Mouse (Mus musculus) midbrain, embryonic 13.5 days (tissue): ENCODE measurements around the gene Aass. TPM values are rescaled to one million over a fixed set of nuclear protein-coding genes. Genes with fewer than 3 reads are reported as not detected.
"Not testable (repeated sequence)": the region's sequence is repeated elsewhere in the genome, so short reads cannot be mapped to it uniquely, and the experiment has no call there.

ENCODE experiments used
- ATAC-seq: fragments of 200-750 bp; cut with Nextera tagmentation; 2 replicates; pipeline ENCODE4 v1.8.0; 2017; ENCODE audit warnings: mild to moderate bottlenecking, moderate TSS enrichment, moderate library complexity
- H3K27ac ChIP-seq: fragments of 300-500 bp; sonication (generic); 2 replicates; pipeline ENCODE4 v1.5.1; 2015; ENCODE audit warnings: inconsistent platforms, mild to moderate bottlenecking, moderate library complexity
- H3K27me3 ChIP-seq: fragments of 300-500 bp; sonication (generic); 2 replicates; pipeline ENCODE4 v1.6.1; 2015; ENCODE audit warnings: mild to moderate bottlenecking, inconsistent platforms
- H3K36me3 ChIP-seq: fragments of 300-500 bp; sonication (generic); 2 replicates; pipeline ENCODE4 v1.6.1; 2015; ENCODE audit warnings: mild to moderate bottlenecking, inconsistent platforms
- H3K4me1 ChIP-seq: fragments of 300-500 bp; sonication (generic); replicated peaks from 2 replicates; pipeline ENCODE4 v1.6.1; 2015; ENCODE audit warnings: inconsistent platforms
- H3K4me2 ChIP-seq: fragments of 300-500 bp; sonication (generic); replicated peaks from 2 replicates; pipeline ENCODE4 v1.6.1; 2015; ENCODE audit warnings: moderate library complexity, mild to moderate bottlenecking, inconsistent platforms
- H3K4me3 ChIP-seq: fragments of 300-500 bp; sonication (generic); replicated peaks from 2 replicates; pipeline ENCODE4 v1.5.1; 2015; ENCODE audit warnings: mild to moderate bottlenecking, inconsistent platforms
- H3K9ac ChIP-seq: fragments of 300-500 bp; sonication (generic); replicated peaks from 2 replicates; pipeline ENCODE4 v1.6.1; 2015; ENCODE audit warnings: mild to moderate bottlenecking, inconsistent platforms
- H3K9me3 ChIP-seq: fragments of 300-500 bp; sonication (generic); 2 replicates; pipeline ENCODE4 v1.6.1; 2016; ENCODE audit warnings: mild to moderate bottlenecking, inconsistent platforms
- WGBS: fragments of 180-500 bp; shearing (Covaris S2); methylation state at CpG from one replicate; pipeline ENCODE4 v1.1.7; 2015; 5-methylcytosine and 5-hydroxymethylcytosine counted together
- polyA plus RNA-seq: library from polyadenylated mRNA; unstranded; fragments of >200 nt; fragmentation: Nextera tagmentation; extraction: Ambion mirVana; gene quantifications from 2 replicates; pipeline ENCODE4 v1.2.1, GENCODE M21; 2015

The Aass gene
- polyA plus RNA-seq, 1 experiment from 2014 or later: 0.47 TPM

DNA sequence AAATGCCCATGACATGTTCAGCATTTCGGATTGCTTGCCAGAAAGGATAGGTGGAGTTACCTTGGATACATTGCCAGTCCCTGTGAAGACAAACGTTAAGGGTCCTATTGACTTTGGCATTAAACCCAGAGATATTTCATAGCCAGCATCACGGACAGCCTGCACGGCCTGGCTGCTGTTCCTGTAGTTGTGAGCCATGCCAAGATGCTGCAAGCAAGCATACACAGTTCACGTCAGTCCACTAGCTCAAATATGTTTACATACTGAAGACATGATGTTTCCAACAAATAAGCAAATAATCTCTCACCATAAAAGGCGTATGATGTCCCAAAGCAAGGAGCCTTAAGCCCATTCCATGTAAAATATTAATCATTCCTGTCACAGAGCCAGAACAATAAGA, 18.0 kb downstream of the Aass start:
- WGBS: 86% methylated on average over 6 of the region's 6 CpGs
- no peaks in the 10 kb centered on the region for H3K36me3 ChIP-seq
- H3K4me2 ChIP-seq: no peak overlapping the region
- H3K4me3 ChIP-seq: no peak overlapping the region
- H3K9ac ChIP-seq: no peak overlapping the region
- ATAC-seq: no peak
- no peaks in the 10 kb centered on the region for H3K27me3 ChIP-seq
- H3K9me3 ChIP-seq: no peaks in the 10 kb centered on the region
- H3K4me1 ChIP-seq: no peaks in the 10 kb centered on the region
- no peak overlapping the region for H3K27ac ChIP-seq

GRCm38 (mm10) chr6:23107069-23107468, 25.7 kb downstream of the Aass start:
- Histone ChIP-seq H3K9ac (no peak overlapping the region), H3K4me3 (no peak overlapping the region), H3K27ac (no peak overlapping the region), H3K4me1 (no peaks in the 10 kb centered on the region), H3K4me2 (no peak overlapping the region), H3K27me3 (no peaks in the 10 kb centered on the region), H3K9me3 (no peaks in the 10 kb centered on the region), H3K36me3 (no peaks in the 10 kb centered on the region)
- no peak for ATAC-seq
- WGBS: 94% methylated on average over 4 of the region's 4 CpGs

DNA sequence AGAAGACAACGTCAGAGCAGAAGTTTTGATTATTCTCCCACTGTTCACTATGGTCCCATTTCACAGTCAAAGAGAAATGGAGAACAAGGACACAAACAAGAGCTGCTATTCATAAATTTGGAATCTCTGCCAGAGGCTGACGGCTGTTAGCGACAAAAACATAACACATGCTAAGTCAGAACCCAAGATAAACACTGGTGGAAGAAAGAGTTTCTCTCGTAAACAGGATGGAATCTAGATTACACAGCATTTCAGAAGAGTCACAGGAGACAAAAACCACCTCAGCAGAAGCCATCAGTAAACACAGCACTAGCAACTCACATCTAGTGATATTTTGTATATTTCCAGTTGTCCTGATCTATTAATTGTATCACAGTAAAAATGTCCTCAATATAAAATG, 26.4 kb downstream of the Aass start:
- Histone ChIP-seq H3K4me3 (no peak overlapping the region), H3K9me3 (no peaks in the 10 kb centered on the region), H3K27ac (no peak overlapping the region), H3K36me3 (no peaks in the 10 kb centered on the region), H3K27me3 (no peaks in the 10 kb centered on the region), H3K4me2 (no peak overlapping the region), H3K9ac (no peak overlapping the region), H3K4me1 (no peaks in the 10 kb centered on the region)
- no peak for ATAC-seq
- WGBS: 79% methylated on average over 4 of the region's 4 CpGs

- not testable (repeated sequence) for H3K4me3 ChIP-seq, H3K27ac ChIP-seq, H3K36me3 ChIP-seq, H3K4me1 ChIP-seq, H3K9ac ChIP-seq, ATAC-seq, H3K9me3 ChIP-seq, H3K27me3 ChIP-seq, H3K4me2 ChIP-seq
- WGBS: 92% methylated on average over 11 of the region's 11 CpGs
These were observed 42.3 kb downstream of the Aass start for GRCm38 (mm10) chr6:23090346-23091055.

- 78% methylated on average over 4 of the region's 4 CpGs for WGBS
- not testable (repeated sequence) for H3K4me2 ChIP-seq, H3K36me3 ChIP-seq, H3K4me3 ChIP-seq, H3K27me3 ChIP-seq, H3K9me3 ChIP-seq, H3K4me1 ChIP-seq, ATAC-seq, H3K27ac ChIP-seq, H3K9ac ChIP-seq
These were observed 43.5 kb downstream of the Aass start for GRCm38 (mm10) chr6:23089292-23089691.

DNA sequence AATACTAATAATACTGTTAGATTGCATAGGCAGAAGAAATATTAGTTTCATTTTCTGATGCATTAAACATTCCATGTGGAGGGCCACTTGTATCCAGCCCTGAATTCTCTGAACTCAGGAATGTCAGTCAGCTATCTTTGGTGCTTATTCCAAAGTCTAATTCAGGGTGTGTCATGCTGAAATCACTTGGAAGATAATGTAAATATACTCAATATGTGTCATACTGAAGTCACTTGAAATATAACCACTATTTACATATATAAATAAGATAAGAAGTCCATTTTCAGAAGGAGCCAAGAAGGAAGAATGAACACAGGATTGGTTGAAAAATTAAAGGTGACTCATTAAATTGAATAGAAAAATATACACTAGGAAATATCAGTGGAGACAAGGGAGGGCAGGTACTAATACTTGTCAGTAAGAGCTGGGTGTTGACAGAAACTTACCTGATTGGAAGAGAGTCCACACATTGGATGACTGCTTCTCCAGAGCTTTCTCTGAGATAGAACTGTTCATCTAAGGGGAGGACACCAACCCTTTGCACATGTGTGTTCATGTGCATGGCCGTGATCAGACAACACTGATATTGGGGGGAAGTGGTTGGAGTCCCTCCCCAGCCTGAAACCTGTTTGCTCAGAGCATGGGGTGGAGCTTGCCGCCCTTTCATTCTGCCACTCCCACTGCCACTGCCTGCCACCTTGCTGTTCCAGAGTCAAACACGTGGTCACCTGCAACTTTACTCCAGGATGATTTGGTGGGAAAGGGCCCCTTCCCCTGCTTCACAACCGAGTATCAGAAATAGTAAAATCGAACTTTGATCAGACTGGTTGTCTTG, 48.0 kb downstream of the Aass start:
- Histone ChIP-seq H3K4me1 (no peaks in the 10 kb centered on the region), H3K27me3 (no peaks in the 10 kb centered on the region), H3K9ac (no peak overlapping the region), H3K36me3 (no peaks in the 10 kb centered on the region), H3K9me3 (no peaks in the 10 kb centered on the region), H3K4me3 (no peak overlapping the region), H3K27ac (no peak overlapping the region), H3K4me2 (no peak overlapping the region)
- WGBS: 89% methylated on average over 5 of the region's 5 CpGs
- ATAC-seq: no peak

DNA sequence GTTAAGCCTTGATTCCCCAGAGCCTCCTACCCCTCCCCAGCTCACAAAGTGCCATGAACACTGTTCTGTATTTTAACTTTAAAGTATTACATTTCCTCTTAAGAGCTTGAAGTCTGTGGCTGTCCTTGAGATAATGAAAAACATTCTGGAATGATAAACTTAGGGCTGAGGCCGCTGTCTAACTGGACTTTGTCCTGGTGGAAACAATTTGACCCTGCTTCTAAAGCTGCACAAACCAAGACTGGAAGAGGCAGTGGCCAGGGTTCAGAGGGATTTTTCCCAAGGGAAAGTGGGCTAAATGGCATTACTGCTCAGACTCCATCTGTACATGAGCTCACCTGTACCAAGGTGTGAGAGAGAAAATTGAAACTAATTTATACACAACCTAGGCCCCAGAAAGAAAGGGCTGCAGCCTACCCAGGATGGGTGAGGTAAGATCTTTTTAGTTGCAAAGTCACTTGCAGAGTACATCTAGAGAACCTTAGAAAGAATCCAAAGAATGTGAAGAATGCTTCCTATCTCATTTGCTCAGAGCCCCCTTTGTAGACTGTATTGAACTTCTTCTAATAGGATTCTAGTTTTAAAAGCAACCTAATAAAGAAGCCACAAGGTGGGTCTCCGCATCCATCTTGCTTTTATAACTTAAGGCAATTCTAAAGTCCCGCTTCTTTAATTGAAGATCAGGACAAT, 52.6 kb downstream of the Aass start:
- no peak overlapping the region for H3K4me3 ChIP-seq
- 72% methylated on average over 3 of the region's 3 CpGs for WGBS
- H3K27me3 ChIP-seq: no peaks in the 10 kb centered on the region
- H3K36me3 ChIP-seq: no peaks in the 10 kb centered on the region
- H3K4me1 ChIP-seq: peaks cover 2% of the 10 kb centered on the region; the same call in 1 of the 2 replicates
- no peak for ATAC-seq
- no peaks in the 10 kb centered on the region for H3K9me3 ChIP-seq
- H3K27ac ChIP-seq: no peak overlapping the region
- H3K9ac ChIP-seq: no peak overlapping the region
- no peak overlapping the region for H3K4me2 ChIP-seq

- Histone ChIP-seq H3K27ac (no peak overlapping the region), H3K27me3 (no peaks in the 10 kb centered on the region), H3K36me3 (no peaks in the 10 kb centered on the region), H3K4me1 (peaks cover 2% of the 10 kb centered on the region; the same call in 1 of the 2 replicates), H3K9ac (no peak overlapping the region), H3K9me3 (no peaks in the 10 kb centered on the region), H3K4me2 (no peak overlapping the region), H3K4me3 (no peak overlapping the region)
- no peak for ATAC-seq
- 89% methylated on average over 2 of the region's 2 CpGs for WGBS
These were observed 54.5 kb downstream of the Aass start for GRCm38 (mm10) chr6:23078273-23078672.

DNA sequence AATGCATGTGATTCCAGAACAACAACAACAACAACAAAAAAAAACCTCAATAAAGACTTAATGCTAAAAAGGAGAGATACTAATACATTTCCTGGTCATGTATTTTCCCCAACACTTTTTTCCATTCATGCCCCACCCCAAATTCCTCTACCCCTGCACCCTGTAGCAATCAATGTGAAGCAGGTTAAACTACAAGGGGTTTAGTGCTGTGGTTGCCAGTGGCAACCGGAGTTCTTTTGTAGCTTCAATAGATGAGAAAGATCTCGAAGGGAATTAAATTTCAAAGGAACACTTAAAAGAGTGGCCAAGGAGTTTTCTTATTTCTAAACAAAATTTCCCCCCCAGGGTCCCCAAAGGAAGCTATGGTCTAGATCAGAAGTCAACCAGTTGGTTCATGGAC, 56.7 kb downstream of the Aass start:
- Histone ChIP-seq H3K4me2 (no peak overlapping the region), H3K9ac (no peak overlapping the region), H3K9me3 (no peaks in the 10 kb centered on the region), H3K4me1 (peaks cover 2% of the 10 kb centered on the region; the same call in 1 of the 2 replicates), H3K27me3 (no peaks in the 10 kb centered on the region), H3K4me3 (no peak overlapping the region), H3K36me3 (no peaks in the 10 kb centered on the region), H3K27ac (no peak overlapping the region)
- WGBS: 38% methylated on average over 2 of the region's 2 CpGs
- no peak for ATAC-seq

- H3K27me3 ChIP-seq: no peaks in the 10 kb centered on the region
- H3K9ac ChIP-seq: no peak overlapping the region
- ATAC-seq: no peak; the same call in 1 of the 2 replicates
- H3K4me3 ChIP-seq: no peak overlapping the region
- WGBS: 95% methylated on average over 5 of the region's 5 CpGs
- H3K36me3 ChIP-seq: peaks cover 24% of the 10 kb centered on the region
- H3K9me3 ChIP-seq: no peaks in the 10 kb centered on the region
- no peak overlapping the region for H3K27ac ChIP-seq
- H3K4me1 ChIP-seq: no peaks in the 10 kb centered on the region
- H3K4me2 ChIP-seq: no peak overlapping the region
These were observed 77.1 kb downstream of the Aass start for GRCm38 (mm10) chr6:23055734-23056133.

DNA sequence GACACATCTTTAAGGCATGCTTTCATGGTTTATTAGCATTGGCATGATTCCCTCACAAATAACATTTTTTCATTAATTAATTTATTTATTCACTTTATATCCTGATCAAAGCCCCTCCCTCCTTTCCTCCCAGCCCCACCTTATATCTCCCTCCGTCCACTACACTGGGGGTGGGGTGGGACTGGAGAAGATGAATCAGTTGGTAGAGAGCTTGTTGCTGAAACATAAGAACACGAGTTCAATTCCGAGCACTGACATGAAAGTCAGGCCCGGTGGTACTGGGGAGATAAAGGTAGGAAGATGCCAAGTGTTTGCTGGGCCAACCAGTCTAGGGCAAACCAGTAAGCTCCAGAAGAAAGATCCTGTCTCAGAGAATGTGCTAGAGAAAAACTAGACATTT, 84.0 kb downstream of the Aass start:
- Histone ChIP-seq H3K36me3 (peaks cover 49% of the 10 kb centered on the region), H3K4me2 (no peak overlapping the region), H3K27ac (no peak overlapping the region), H3K27me3 (no peaks in the 10 kb centered on the region), H3K4me3 (no peak overlapping the region), H3K9ac (no peak overlapping the region), H3K4me1 (no peaks in the 10 kb centered on the region), H3K9me3 (no peaks in the 10 kb centered on the region)
- no peak for ATAC-seq
- 94% methylated on average over 4 of the region's 4 CpGs for WGBS

GRCm38 (mm10) chr6:23028251-23028650, 104.5 kb downstream of the Aass start:
- H3K36me3 ChIP-seq: peaks cover 15% of the 10 kb centered on the region
- no peak for ATAC-seq
- H3K27ac ChIP-seq: no peak overlapping the region
- H3K4me2 ChIP-seq: no peak overlapping the region
- H3K4me1 ChIP-seq: no peaks in the 10 kb centered on the region
- H3K9ac ChIP-seq: no peak overlapping the region
- WGBS: 92% methylated on average over 1 of the region's 1 CpGs
- H3K27me3 ChIP-seq: no peaks in the 10 kb centered on the region
- H3K4me3 ChIP-seq: no peak overlapping the region
- H3K9me3 ChIP-seq: no peaks in the 10 kb centered on the region
